Mouse (Mus musculus): ENCODE data around the gene Spata3. TPM values are rescaled to one million over a fixed set of nuclear protein-coding genes. Genes with fewer than 3 reads are reported as not detected.
A peak's percentile ranks its signal among the peaks of the same experiment; 100 is the strongest.

The Spata3 gene
- total and polyA plus RNA-seq, 2 experiments from 2014 or later = 0.92 TPM; not detected in 1

DNA sequence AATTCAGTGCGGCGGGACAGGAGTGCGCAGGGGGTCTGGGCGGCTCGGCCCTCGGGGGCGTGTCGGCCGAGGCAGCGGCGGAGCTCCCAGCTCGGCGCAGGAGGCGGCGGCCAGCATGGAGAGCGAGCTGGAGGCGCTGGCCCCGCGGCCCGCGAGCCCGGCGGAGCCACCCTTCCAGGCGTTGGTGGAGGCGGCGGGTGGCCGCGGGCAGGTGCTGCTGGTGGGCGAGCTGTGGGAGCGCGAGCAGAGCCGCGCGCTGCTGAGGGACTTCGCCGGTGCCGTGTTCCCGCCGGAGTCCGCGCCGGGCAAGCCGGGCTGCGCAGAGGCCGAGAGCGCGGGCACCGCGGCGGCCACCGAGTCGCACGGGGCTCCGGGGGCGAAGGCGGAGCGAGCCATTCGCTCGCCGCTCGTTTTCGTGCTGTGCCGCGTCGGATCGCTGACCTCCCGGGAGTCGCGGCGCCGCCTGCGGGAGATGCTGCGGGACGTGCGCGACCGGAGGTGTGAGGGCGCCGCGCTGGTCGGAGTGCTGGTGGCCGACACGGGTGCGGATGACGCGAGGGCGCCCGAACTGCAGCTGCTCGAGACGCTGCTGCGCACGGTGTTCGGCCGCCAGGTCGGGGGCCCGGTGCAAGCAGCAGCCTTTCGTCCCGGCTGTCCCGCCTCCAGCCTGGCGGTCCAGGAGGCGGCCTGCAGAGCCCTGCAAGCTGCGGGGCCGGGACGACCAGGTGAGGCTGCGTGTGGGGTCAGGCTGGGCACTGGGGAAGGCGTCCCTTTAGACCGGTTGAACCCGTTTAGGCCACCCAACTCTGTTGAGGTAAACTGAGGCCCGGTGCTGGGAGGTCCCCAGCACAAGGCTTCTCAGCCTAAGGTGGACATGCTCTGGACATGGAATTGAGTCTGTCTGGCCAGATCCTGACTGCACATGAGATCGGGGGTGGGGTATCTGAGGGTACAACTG lies 29.5 kb downstream of the Spata3 start, which contains the start of gene 2810459M11Rik:
2810459M11Rik (plus strand) TSS at position 16 of the 958 bp plus-strand sequence.
- no peaks in the 10 kb centered on the region for H3K36me3 ChIP-seq (ENCODE audit: insufficient read depth)
- H3K4me3 ChIP-seq (ENCODE audit: low read depth, low read length) = peak within 1 kb of the TSS; percentile 58
- ATAC-seq = peak; percentile 74
- peak within 1 kb of the TSS; percentile 63 for H3K9ac ChIP-seq
- peaks cover 3% of the 10 kb centered on the region; the same call in 1 of the 2 replicates for H3K4me1 ChIP-seq (ENCODE audit: insufficient read depth)
- 0 out of 2 replicates have a peak, but pooled peaks cover 6% of the 10 kb centered on the region for H3K9me3 ChIP-seq (ENCODE audit: low read length)
- peaks cover 4% of the 10 kb centered on the region; the same call in 1 of the 2 replicates for H3K27me3 ChIP-seq (ENCODE audit: insufficient read depth, low read length)
- DNase-seq = peak; percentile 35
- under 1% methylated on average over 92 of the region's 110 CpGs for WGBS
- peak within 1 kb of the TSS; percentile 97 for H3K4me2 ChIP-seq (ENCODE audit: low read depth)
- peak within 1 kb of the TSS; percentile 57; the same call in 1 of the 2 replicates for H3K27ac ChIP-seq (ENCODE audit: low read depth, low read length)
- no peak for TF ChIP-seq CTCF (IDR thresholded peaks at IDR 0.05; ENCODE audit: low read depth)

DNA sequence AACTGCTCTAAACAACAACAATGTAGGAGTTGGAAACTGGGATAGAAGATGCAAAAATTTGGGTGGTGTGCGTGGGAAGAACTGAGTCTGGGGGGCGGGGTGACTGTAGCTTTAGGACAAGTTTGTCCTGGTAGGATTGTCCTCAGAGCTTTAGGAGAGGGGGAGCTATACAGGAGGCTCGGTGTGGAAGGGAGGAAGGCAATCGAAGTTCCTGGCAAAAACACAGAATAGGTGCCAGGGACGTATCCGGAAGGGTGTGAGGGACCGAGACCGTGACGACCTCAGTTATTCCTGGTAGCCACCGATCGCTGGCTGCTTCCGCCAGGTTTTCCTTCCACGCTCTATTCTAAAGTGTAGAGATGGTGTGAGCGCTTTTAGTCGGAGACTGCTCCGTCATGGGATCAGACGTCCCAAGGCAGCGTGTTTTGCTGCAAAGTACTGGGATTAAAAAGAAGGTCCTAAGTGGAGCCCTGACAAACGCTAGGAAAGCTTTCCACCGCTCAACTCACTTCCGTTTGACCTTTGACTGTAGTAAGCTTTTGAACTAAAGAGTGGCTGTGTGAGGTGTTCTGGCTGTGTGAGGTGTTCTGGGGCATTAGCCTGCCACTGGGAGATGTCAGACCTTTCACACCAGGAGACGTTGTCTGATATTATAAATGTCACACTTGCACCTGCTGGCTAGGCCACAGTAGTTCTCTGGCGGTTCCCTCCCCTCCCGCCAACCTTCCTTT lies 30.4 kb downstream of the Spata3 start:
- Histone ChIP-seq H3K4me1 (ENCODE audit: insufficient read depth) (peaks cover 3% of the 10 kb centered on the region; the same call in 1 of the 2 replicates), H3K36me3 (ENCODE audit: insufficient read depth) (no peaks in the 10 kb centered on the region), H3K27ac (ENCODE audit: low read depth, low read length) (no peak overlapping the region), H3K9ac (no peak overlapping the region), H3K4me3 (ENCODE audit: low read depth, low read length) (peak overlapping the region; percentile 58), H3K9me3 (ENCODE audit: low read length) (no peaks in the 10 kb centered on the region), H3K4me2 (ENCODE audit: low read depth) (peak overlapping the region; percentile 97), H3K27me3 (ENCODE audit: insufficient read depth, low read length) (peaks cover 4% of the 10 kb centered on the region; the same call in 1 of the 2 replicates)
- no peak for TF ChIP-seq CTCF (IDR thresholded peaks at IDR 0.05; ENCODE audit: low read depth)
- DNase-seq = no peak
- ATAC-seq = peak; percentile 3; the same call in 1 of the 2 replicates
- WGBS = 11% methylated on average over 24 of the region's 24 CpGs

DNA sequence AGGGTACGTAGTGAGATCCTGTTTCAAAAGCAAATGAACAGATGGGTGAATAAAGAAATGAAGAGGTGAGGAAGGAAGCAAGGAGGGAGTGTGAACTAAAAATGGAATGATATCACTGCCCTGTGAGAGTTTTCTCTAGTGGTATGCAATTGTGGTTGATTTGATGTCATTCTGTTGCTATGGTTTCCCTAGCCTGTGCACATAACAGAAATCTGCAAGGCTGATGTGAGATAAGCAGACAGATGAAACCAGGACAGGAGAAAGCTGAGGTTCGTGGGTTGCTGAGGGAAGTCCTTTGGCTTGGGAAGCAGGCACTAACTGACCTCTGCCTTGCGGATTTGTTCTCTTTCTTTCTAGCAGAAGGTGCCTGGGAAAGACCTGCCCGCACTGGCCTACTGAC lies 31.6 kb downstream of the Spata3 start:
- 64% methylated on average over 4 of the region's 4 CpGs for WGBS
- no peak for DNase-seq
- H3K27me3 ChIP-seq (ENCODE audit: insufficient read depth, low read length) = peaks cover 4% of the 10 kb centered on the region; the same call in 1 of the 2 replicates
- ATAC-seq = no peak
- TF ChIP-seq CTCF (IDR thresholded peaks at IDR 0.05; ENCODE audit: low read depth) = no peak
- H3K4me3 ChIP-seq (ENCODE audit: low read depth, low read length) = no peak overlapping the region
- no peaks in the 10 kb centered on the region for H3K9me3 ChIP-seq (ENCODE audit: low read length)
- H3K4me1 ChIP-seq (ENCODE audit: insufficient read depth) = peaks cover 3% of the 10 kb centered on the region; the same call in 1 of the 2 replicates
- no peak overlapping the region for H3K4me2 ChIP-seq (ENCODE audit: low read depth)
- H3K9ac ChIP-seq = no peak overlapping the region
- no peak overlapping the region for H3K27ac ChIP-seq (ENCODE audit: low read depth, low read length)
- H3K36me3 ChIP-seq (ENCODE audit: insufficient read depth) = no peaks in the 10 kb centered on the region

DNA sequence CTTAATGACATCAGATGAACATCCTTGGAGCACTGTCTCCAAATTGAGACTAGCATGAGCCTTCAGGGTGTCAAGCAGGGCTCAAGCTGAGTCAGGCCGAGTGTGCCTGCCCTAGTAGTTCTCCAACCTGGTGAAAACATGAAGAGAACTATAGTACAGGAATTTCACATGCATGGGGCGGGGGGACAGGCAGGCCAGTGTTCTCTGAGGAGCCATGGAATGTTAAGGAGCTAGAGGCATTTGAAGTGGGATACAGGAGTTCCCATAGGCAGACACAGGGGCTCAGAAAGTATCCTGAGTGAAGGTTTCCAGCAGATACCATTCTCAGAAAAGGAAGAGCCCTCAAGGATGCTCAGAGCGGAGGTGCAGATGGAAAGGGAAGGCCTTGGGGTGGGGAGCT lies 32.1 kb downstream of the Spata3 start:
- Histone ChIP-seq H3K27me3 (ENCODE audit: insufficient read depth, low read length) (peaks cover 4% of the 10 kb centered on the region; the same call in 1 of the 2 replicates), H3K4me2 (ENCODE audit: low read depth) (no peak overlapping the region), H3K9me3 (ENCODE audit: low read length) (no peaks in the 10 kb centered on the region), H3K9ac (no peak overlapping the region), H3K36me3 (ENCODE audit: insufficient read depth) (no peaks in the 10 kb centered on the region), H3K4me1 (ENCODE audit: insufficient read depth) (peaks cover 3% of the 10 kb centered on the region; the same call in 1 of the 2 replicates), H3K4me3 (ENCODE audit: low read depth, low read length) (no peak overlapping the region), H3K27ac (ENCODE audit: low read depth, low read length) (no peak overlapping the region)
- no peak for ATAC-seq
- no peak for DNase-seq
- no peak for TF ChIP-seq CTCF (IDR thresholded peaks at IDR 0.05; ENCODE audit: low read depth)
- 82% methylated on average over 3 of the region's 3 CpGs for WGBS

DNA sequence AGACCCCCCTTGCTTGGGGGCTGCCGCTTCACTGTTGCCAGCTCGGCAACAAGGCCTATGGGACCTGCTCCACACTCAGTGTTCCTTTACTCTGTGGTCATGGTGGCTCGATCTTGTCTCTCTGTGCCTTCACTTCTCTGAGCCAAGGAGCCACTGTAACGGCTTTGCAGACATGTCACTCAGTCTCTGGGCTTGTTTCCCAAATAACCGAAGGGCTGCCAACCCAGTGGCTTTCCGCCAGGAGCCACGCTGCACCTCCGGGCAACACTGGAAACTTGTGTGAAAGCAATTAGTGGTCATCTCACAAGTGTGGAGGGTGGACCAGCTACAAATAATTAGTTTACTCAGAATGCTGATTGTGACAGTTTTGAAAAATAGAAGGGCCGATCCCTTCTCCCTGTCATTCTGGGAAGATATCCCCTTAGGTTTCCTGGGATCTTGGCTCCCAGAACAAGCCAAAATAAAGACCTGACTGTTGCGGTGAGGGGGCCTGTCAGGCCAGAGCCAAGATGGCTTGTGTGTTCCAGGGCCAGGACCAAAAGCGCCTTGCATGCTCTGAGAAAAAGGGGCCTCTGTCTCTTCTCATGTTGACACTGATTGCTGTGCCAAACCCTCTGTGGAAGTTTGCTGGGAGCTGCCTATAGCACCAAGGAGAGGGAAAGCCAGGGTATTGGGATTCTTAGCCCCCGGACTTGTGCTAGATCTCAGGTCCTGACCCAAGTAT lies 36.7 kb downstream of the Spata3 start:
- H3K4me3 ChIP-seq (ENCODE audit: low read depth, low read length) = no peak overlapping the region
- peak overlapping the region; percentile 72; the same call in 1 of the 2 replicates for H3K27ac ChIP-seq (ENCODE audit: low read depth, low read length)

DNA sequence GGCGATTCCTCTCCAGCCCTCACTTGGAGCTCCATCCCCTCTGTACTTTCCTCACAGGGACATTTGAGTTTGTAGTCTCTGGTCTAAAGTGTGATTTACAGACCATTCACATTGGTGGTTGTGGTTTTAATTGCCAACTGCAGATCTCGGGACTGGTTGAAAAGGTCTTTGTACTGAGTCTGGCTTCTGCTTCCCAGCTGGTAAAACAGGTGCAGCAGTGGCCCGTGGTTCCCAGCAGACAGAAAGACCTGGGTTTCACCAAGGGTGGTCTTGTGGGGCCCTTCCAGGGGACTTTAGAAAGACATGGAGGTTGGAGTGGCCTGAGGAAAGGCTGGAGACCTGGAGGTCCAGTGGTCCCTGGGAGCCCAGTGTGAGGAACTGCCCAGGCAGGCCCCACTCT lies 38.3 kb downstream of the Spata3 start:
- H3K27me3 ChIP-seq (ENCODE audit: insufficient read depth, low read length) = no peaks in the 10 kb centered on the region
- H3K9me3 ChIP-seq (ENCODE audit: low read length) = no peaks in the 10 kb centered on the region
- no peak overlapping the region for H3K4me3 ChIP-seq (ENCODE audit: low read depth, low read length)
- no peak overlapping the region for H3K27ac ChIP-seq (ENCODE audit: low read depth, low read length)
- H3K9ac ChIP-seq = no peak overlapping the region
- WGBS = 28% methylated on average over 3 of the region's 3 CpGs
- no peaks in the 10 kb centered on the region for H3K36me3 ChIP-seq (ENCODE audit: insufficient read depth)
- DNase-seq (no peak), ATAC-seq (no peak)
- no peaks in the 10 kb centered on the region for H3K4me1 ChIP-seq (ENCODE audit: insufficient read depth)
- H3K4me2 ChIP-seq (ENCODE audit: low read depth) = no peak overlapping the region
- no peak for TF ChIP-seq CTCF (IDR thresholded peaks at IDR 0.05; ENCODE audit: low read depth)

More for the DNA sequence above, 36.7 kb downstream of the Spata3 start:
- no peak overlapping the region for H3K9ac ChIP-seq
- no peaks in the 10 kb centered on the region for H3K4me1 ChIP-seq (ENCODE audit: insufficient read depth)
- no peaks in the 10 kb centered on the region for H3K27me3 ChIP-seq (ENCODE audit: insufficient read depth, low read length)
- ATAC-seq (peak; percentile 87), DNase-seq (peak; percentile 82)
- no peaks in the 10 kb centered on the region for H3K9me3 ChIP-seq (ENCODE audit: low read length)
- no peak overlapping the region for H3K4me2 ChIP-seq (ENCODE audit: low read depth)
- 28% methylated on average over 12 of the region's 12 CpGs for WGBS
- no peaks in the 10 kb centered on the region for H3K36me3 ChIP-seq (ENCODE audit: insufficient read depth)
- TF ChIP-seq CTCF (IDR thresholded peaks at IDR 0.05; ENCODE audit: low read depth) = no peak

Data from forebrain, postnatal 0 days (tissue).